Mouse (Mus musculus) stomach, postnatal 0 days (tissue): ENCODE data around the gene Defb20. TPM values are rescaled to one million over a fixed set of nuclear protein-coding genes. Genes with fewer than 3 reads are reported as not detected.

ENCODE experiments used
- ATAC-seq: fragments of 200-750 bp; cut with Nextera tagmentation; 2 replicates; pipeline ENCODE4 v1.8.0; 2017; ENCODE audit not compliant: low FRiP score, low TSS enrichment
- DNase-seq: peaks from one replicate; pipeline ENCODE4 v3.0.0-alpha.2; 2016; ENCODE audit warnings: low spot score
- H3K27ac ChIP-seq: fragments of 300-500 bp; sonication (generic); replicated peaks from 2 replicates; pipeline ENCODE4 v1.5.1; 2014; ENCODE audit warnings: mild to moderate bottlenecking, control low read depth
- H3K27me3 ChIP-seq: fragments of 300-500 bp; sonication (generic); 2 replicates; pipeline ENCODE4 v1.6.1; 2014; ENCODE audit warnings: low read length; ENCODE audit not compliant: control insufficient read depth, insufficient read depth
- H3K36me3 ChIP-seq: fragments of 300-500 bp; sonication (generic); 2 replicates; pipeline ENCODE4 v1.6.1; 2014; ENCODE audit warnings: low read length, mixed read lengths; ENCODE audit not compliant: control insufficient read depth, insufficient read depth
- H3K4me1 ChIP-seq: fragments of 300-500 bp; sonication (generic); replicated peaks from 2 replicates; pipeline ENCODE4 v1.6.1; 2014; ENCODE audit warnings: antibody characterized with exemption; ENCODE audit not compliant: control insufficient read depth, insufficient read depth
- H3K4me2 ChIP-seq: fragments of 300-500 bp; sonication (generic); replicated peaks from 2 replicates; pipeline ENCODE4 v1.6.1; 2014; ENCODE audit warnings: low read depth, mild to moderate bottlenecking, control low read depth, moderate library complexity
- H3K4me3 ChIP-seq: fragments of 300-500 bp; sonication (generic); 2 replicates; pipeline ENCODE4 v1.5.1; 2014; ENCODE audit warnings: low read depth, low read length, control low read depth
- H3K9ac ChIP-seq: fragments of 300-500 bp; sonication (generic); 2 replicates; pipeline ENCODE4 v1.6.1; 2014; ENCODE audit warnings: mild to moderate bottlenecking, low read length, control low read depth, mixed read lengths
- H3K9me3 ChIP-seq: fragments of 300-500 bp; sonication (generic); 2 replicates; pipeline ENCODE4 v1.6.1; 2016; ENCODE audit warnings: low read length; ENCODE audit not compliant: control insufficient read depth
- CTCF ChIP-seq: IDR thresholded peaks from 2 replicates; pipeline ENCODE4 v1.5.1; 2016; ENCODE audit warnings: antibody characterized with exemption, low read depth, mild to moderate bottlenecking, moderate library complexity
- EP300 ChIP-seq: optimal IDR thresholded peaks from 2 replicates; pipeline ENCODE3; 2016; ENCODE audit warnings: antibody characterized with exemption
- WGBS: fragments of 180-500 bp; shearing (Covaris S2); extraction: QIAGEN DNeasy Blood & Tissue Kit; methylation state at CpG from one replicate; pipeline ENCODE4 v1.1.7; 2014; 5-methylcytosine and 5-hydroxymethylcytosine counted together
- polyA plus RNA-seq: library from polyadenylated mRNA; unstranded; fragments of >200 nt; fragmentation: Nextera tagmentation; extraction: Ambion mirVana; gene quantifications from 2 replicates; pipeline ENCODE4 v1.2.1, GENCODE M21; 2015

The Defb20 gene
- polyA plus RNA-seq, 1 experiment from 2014 or later, result not detected

DNA sequence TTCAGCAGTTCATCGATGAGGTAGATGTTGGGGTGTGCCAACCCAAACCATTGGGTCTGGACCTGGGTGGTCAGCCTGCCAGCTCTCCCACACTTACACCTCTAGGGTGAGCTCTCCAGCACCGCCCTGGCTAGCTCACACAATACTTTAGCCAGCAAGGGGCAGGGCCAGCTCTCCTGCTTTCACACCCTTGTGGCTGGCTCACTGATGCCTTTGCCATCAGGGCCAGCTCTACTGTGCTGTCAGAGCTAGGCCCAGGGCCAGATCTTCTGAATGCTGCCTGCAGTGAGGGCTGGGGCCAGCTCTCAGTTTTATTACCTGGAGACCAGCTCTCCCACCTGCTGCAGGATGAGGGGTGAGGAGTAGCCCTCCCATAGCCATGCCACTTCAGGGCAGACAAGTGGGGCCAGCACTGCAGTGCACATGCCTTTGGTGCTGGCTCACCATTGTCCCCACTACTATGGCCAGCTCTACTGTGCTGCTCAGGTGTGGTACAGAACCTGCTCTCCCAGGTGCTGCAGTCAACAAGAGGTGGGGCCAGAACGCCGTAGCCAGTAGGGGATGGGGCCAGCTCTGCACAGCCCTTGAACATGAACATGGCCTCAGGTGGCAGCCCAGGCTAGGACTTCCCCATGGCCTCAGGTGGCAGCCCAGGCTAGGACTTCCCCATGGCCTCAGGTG is 24.6 kb upstream of the Defb20 start:
- ATAC-seq (0 out of 2 replicates have a peak, but pooled peaks have one; percentile 28), DNase-seq (no peak)
- TF ChIP-seq CTCF, result no peak
- no peak for TF ChIP-seq EP300
- no peaks in the 10 kb centered on the region for H3K27me3 ChIP-seq
- H3K4me1 ChIP-seq, result no peaks in the 10 kb centered on the region
- no peak overlapping the region for H3K4me2 ChIP-seq
- H3K27ac ChIP-seq, result no peak overlapping the region
- no peak overlapping the region for H3K4me3 ChIP-seq
- H3K36me3 ChIP-seq, result no peaks in the 10 kb centered on the region
- H3K9ac ChIP-seq, result no peak overlapping the region
- WGBS, result 70% methylated on average over 4 of the region's 4 CpGs
- H3K9me3 ChIP-seq, result no peaks in the 10 kb centered on the region

DNA sequence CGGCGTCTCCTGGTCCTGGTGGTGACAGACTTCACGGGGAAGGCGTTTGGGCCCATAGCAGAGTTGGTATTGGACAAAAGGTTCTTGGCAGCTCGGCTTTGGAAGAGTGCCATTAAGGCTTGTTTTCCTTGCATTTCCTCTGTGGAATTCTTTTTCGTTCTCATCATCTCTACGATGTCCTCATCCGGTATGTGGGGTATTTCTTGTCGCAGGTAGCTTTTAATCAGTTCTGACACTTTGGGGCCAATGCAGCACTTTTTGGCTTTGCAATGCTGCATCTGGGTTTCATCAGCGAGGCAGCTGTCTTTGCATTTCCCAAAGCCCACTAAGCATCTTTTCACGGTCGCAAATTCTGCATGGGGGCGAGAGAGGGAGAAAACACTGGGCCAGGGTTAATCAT is 17.6 kb upstream of the Defb20 start:
- TF ChIP-seq CTCF (no peak), EP300 (no peak)
- WGBS, result 44% methylated on average over 13 of the region's 13 CpGs
- DNase-seq (no peak), ATAC-seq (no peak)
- Histone ChIP-seq H3K27ac (no peak overlapping the region), H3K9ac (no peak overlapping the region), H3K4me1 (no peaks in the 10 kb centered on the region), H3K27me3 (no peaks in the 10 kb centered on the region), H3K4me2 (no peak overlapping the region), H3K9me3 (no peaks in the 10 kb centered on the region), H3K4me3 (no peak overlapping the region), H3K36me3 (no peaks in the 10 kb centered on the region)

DNA sequence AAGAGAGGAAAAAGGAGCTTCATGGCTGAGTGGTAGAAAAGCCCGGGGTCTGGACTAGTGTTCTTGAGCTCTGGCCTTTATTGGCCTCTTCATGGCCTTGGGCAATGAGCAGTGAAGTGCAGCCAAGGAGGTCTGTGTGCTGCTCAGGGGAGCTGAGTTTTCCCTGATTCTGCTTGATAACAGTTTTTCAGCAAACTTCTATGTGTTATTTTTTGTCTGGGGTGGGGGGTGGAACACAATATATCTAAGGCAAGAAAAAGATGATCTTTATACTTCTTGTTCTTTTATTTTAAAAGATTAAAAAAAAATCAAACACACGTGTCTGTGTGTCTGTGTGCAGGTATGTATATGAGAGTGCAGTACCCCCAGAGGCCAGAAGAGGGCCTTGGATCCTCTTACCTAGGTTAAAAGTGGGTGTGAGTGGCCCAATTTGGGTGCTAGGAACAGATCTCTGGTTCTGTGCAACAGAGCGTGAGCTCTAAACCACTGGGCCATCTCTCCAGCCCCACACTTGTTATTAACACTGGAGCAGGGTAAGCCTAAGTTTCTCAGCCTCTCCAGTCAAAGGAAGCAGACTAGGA is 12.2 kb upstream of the Defb20 start, which contains the start of gene Defb23:
Defb23 (minus strand) TSS at position 51 of the 581 bp plus-strand sequence.
- H3K36me3 ChIP-seq, result no peaks in the 10 kb centered on the region
- DNase-seq (no peak), ATAC-seq (no peak)
- no peaks in the 10 kb centered on the region for H3K27me3 ChIP-seq
- H3K4me1 ChIP-seq, result no peaks in the 10 kb centered on the region
- WGBS, result 88% methylated on average over 3 of the region's 3 CpGs
- H3K4me2 ChIP-seq, result no peak within 1 kb of the TSS
- H3K9me3 ChIP-seq, result no peaks in the 10 kb centered on the region
- no peak within 1 kb of the TSS for H3K4me3 ChIP-seq
- TF ChIP-seq CTCF (peak; percentile 8; the same call in 1 of the 2 replicates), EP300 (no peak)
- no peak within 1 kb of the TSS for H3K27ac ChIP-seq
- no peak within 1 kb of the TSS for H3K9ac ChIP-seq

DNA sequence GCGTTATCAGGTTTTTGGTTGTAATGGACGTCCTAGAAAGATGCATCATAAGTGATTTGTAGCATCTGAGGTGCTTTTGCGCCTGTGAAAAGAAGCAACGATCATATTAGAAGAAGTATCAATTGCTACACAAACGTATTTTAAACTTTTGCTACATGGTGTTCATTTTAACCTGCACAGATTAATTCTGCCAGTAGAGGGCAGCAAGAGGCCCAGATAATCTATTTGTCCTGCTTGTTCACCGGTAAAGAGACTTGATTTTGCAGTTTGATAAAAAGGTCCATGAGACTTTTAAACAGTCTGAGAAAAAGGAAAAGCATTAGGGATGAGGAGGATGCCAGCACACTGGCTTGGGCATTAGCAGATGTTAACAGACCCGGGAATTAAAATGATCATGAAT is 5.9 kb upstream of the Defb20 start:
- no peaks in the 10 kb centered on the region for H3K9me3 ChIP-seq
- no peaks in the 10 kb centered on the region for H3K36me3 ChIP-seq
- H3K4me1 ChIP-seq, result no peaks in the 10 kb centered on the region
- H3K9ac ChIP-seq, result no peak overlapping the region
- TF ChIP-seq EP300 (no peak), CTCF (peak; percentile 85)
- ATAC-seq, result no peak
- no peak overlapping the region for H3K4me3 ChIP-seq
- WGBS, result 26% methylated on average over 7 of the region's 7 CpGs
- DNase-seq, result peak; percentile 23
- H3K27ac ChIP-seq, result no peak overlapping the region
- H3K4me2 ChIP-seq, result no peak overlapping the region
- no peaks in the 10 kb centered on the region for H3K27me3 ChIP-seq

DNA sequence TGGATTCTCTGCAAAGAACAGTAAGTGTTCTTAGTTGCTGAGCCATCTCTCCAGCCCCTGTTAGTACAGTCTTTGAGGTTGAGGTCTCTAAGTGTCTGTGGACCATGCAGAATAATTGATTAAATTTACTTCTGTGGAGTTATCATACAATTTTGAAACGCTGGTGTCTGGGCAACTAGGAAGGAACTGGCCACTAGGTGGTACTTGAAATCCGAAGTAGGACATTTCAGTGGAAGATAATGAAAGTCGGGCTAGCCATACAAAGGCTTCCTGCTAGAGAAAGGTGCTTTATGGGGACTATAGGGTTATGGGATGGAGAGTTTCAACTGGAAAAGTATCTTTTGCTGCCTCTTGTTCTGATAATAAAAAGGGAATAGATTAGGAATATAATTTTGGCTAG is 4.4 kb upstream of the Defb20 start:
- no peak overlapping the region for H3K27ac ChIP-seq
- no peak overlapping the region for H3K4me3 ChIP-seq
- no peaks in the 10 kb centered on the region for H3K9me3 ChIP-seq
- DNase-seq, result no peak
- no peak overlapping the region for H3K9ac ChIP-seq
- no peaks in the 10 kb centered on the region for H3K27me3 ChIP-seq
- 28% methylated on average over 3 of the region's 3 CpGs for WGBS
- H3K4me2 ChIP-seq, result no peak overlapping the region
- no peaks in the 10 kb centered on the region for H3K36me3 ChIP-seq
- TF ChIP-seq CTCF (peak; percentile 51), EP300 (no peak)
- no peak for ATAC-seq
- H3K4me1 ChIP-seq, result no peaks in the 10 kb centered on the region

DNA sequence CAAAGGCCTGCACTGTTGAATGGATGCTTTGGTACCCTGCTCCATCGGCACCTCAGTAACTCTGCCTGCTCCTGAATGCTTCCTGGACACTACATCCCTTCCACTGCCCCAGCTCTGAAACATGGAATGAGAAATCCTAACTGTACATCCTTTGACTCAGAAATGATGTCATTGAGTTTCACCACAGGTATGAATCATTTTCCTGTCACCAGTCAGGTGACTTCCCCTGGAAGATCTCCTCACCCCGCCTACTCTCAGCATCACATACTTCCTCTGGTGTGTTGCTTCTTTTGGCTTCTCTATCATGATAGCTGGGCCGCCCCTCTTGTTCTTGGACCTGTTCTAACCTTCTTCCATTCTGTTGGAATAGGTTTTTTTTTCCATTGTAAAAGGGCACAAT is 4.0 kb downstream of the Defb20 start:
- ATAC-seq (no peak), DNase-seq (no peak)
- H3K4me2 ChIP-seq, result no peak overlapping the region
- no peaks in the 10 kb centered on the region for H3K27me3 ChIP-seq
- no peaks in the 10 kb centered on the region for H3K36me3 ChIP-seq
- no peak overlapping the region for H3K9ac ChIP-seq
- H3K9me3 ChIP-seq, result no peaks in the 10 kb centered on the region
- H3K4me1 ChIP-seq, result no peaks in the 10 kb centered on the region
- H3K4me3 ChIP-seq, result no peak overlapping the region
- TF ChIP-seq EP300 (no peak), CTCF (no peak)
- H3K27ac ChIP-seq, result no peak overlapping the region
- 80% methylated on average over 3 of the region's 3 CpGs for WGBS
